Mouse (Mus musculus) erythroblast, embryonic 14.5 days (primary cell): ENCODE results near the gene Vopp1. TPM values are rescaled to one million over a fixed set of nuclear protein-coding genes. Genes with fewer than 3 reads are reported as not detected.

Experiments used
- H3K27me3 ChIP-seq: 2 replicates; pipeline ENCODE4 v1.6.1; 2012; ENCODE audit warnings: inconsistent platforms; ENCODE audit not compliant: control insufficient read depth
- H3K36me3 ChIP-seq: 2 replicates; pipeline ENCODE4 v1.6.1; 2012; ENCODE audit warnings: mild to moderate bottlenecking, inconsistent platforms; ENCODE audit not compliant: control insufficient read depth
- H3K4me1 ChIP-seq: 2 replicates; pipeline ENCODE4 v1.6.1; 2012; ENCODE audit warnings: inconsistent platforms; ENCODE audit not compliant: control insufficient read depth
- H3K4me3 ChIP-seq: replicated peaks from 2 replicates; pipeline ENCODE3; 2012; ENCODE audit warnings: moderate library complexity, mild to moderate bottlenecking, inconsistent platforms
- H3K9me3 ChIP-seq: 2 replicates; pipeline ENCODE4 v1.6.1; 2012; ENCODE audit warnings: low read length, inconsistent platforms, mixed read lengths; ENCODE audit not compliant: control insufficient read depth
- GATA1 ChIP-seq: IDR thresholded peaks from 2 replicates; pipeline ENCODE4 v1.6.1; 2012; ENCODE audit warnings: low read length, inconsistent platforms, mixed read lengths
- TAL1 ChIP-seq: IDR thresholded peaks from 3 replicates; pipeline ENCODE4 v1.6.1; 2012; ENCODE audit warnings: low read length, inconsistent platforms, mixed read lengths
- polyA plus RNA-seq: library from polyadenylated mRNA; stranded (reverse); fragments of >175 nt; gene quantifications from 2 replicates; pipeline ENCODE4 v1.2.3, GENCODE M21; 2012

The Vopp1 gene
- polyA plus RNA-seq, 1 experiment: 10.8 TPM

DNA sequence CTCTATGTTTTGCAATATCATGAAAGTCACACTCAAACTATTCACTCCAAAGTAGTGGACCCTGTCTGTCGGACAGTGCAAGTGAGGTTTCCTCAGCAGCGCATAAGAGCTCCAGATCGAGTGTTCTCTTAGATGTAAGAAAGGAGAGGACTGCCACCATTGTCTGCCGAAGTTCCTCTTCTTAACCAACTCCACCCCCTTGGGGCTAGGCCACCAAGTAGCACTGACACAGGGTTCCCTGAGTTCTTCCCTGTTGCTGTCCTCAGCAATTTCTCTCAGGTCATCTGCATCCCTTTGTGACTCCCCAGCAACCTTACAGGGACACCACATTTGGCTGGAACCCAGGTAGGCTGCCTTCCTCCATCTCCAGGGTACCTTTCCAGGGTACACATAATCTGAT, 34.4 kb downstream of the Vopp1 start:
- Histone ChIP-seq H3K27me3 (no peaks in the 10 kb centered on the region), H3K9me3 (no peaks in the 10 kb centered on the region), H3K4me3 (no peak overlapping the region), H3K4me1 (peaks cover 50% of the 10 kb centered on the region), H3K36me3 (peaks cover 61% of the 10 kb centered on the region)
- TF ChIP-seq GATA1 (no peak), TAL1 (no peak)

GRCm38 (mm10) chr6:57787376-57787775, 37.6 kb downstream of the Vopp1 start:
- H3K36me3 ChIP-seq: peaks cover 91% of the 10 kb centered on the region
- no peaks in the 10 kb centered on the region for H3K9me3 ChIP-seq
- H3K4me1 ChIP-seq: peaks cover 46% of the 10 kb centered on the region
- TF ChIP-seq GATA1: no peak
- no peak for TF ChIP-seq TAL1
- H3K4me3 ChIP-seq: no peak overlapping the region
- no peaks in the 10 kb centered on the region for H3K27me3 ChIP-seq

DNA sequence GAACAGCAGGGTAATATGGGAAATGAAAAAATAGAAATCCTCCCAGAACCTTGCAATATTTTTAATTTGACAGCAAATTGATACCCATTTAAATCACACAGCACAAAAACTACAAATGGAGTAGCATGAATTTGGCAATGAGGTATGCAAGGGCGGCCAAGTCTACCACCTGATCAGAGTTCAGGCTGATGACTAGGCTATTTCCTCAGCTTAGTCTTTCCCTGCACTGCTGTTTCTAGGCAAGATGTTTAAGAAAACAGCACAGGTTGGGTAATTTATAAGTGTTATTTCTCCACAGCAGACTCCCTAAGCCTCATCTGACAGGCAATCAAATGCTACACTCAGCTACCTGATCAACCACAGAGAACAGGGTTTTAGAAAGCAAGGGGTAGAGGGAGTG, 40.7 kb downstream of the Vopp1 start:
- H3K4me1 ChIP-seq: peaks cover 29% of the 10 kb centered on the region
- TF ChIP-seq GATA1: no peak
- TF ChIP-seq TAL1: no peak
- H3K27me3 ChIP-seq: no peaks in the 10 kb centered on the region
- peaks cover 98% of the 10 kb centered on the region for H3K36me3 ChIP-seq
- H3K4me3 ChIP-seq: no peak overlapping the region
- H3K9me3 ChIP-seq: no peaks in the 10 kb centered on the region

DNA sequence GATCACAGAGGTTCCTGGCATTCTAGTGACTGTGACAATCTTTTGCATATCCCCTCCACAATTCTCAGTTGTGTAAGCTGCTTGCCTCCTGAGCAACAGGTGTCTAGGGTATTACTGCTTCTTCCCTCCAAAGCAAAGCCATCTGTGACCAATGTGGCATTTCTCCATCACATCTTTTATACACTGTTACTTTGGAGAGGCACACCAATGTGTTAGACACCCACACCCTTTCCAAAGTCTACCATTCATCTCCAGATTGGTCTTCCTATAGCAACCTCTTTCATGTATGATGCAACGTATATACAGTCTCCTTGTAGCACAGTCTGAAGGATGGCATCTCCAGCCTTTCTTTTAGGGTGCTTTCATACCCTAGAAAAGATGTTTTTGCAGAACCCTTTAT, 42.3 kb downstream of the Vopp1 start:
- H3K27me3 ChIP-seq: no peaks in the 10 kb centered on the region
- H3K36me3 ChIP-seq: peaks cover 98% of the 10 kb centered on the region
- H3K4me3 ChIP-seq: no peak overlapping the region
- TF ChIP-seq TAL1 (no peak), GATA1 (no peak)
- no peaks in the 10 kb centered on the region for H3K9me3 ChIP-seq
- peaks cover 21% of the 10 kb centered on the region for H3K4me1 ChIP-seq

DNA sequence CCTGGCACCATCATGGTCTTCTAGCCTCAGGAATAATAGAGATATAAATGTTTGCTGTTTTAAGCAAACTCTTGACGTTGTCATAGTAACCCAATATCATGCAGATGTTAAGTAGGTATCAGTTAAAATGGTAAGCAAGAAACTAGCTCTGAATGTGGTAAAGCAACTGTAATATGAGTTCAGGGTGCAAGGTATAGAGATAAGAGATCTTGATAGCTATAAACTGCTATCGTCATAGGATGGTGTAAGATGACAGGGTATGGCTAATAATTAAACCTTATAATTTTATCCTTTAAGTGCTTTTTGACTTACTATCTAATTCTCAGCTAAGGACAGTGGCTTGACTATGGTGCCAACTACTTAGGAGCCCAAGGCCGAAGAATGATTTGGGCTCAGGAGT, 44.6 kb downstream of the Vopp1 start:
- Histone ChIP-seq H3K9me3 (no peaks in the 10 kb centered on the region), H3K4me3 (no peak overlapping the region)
- no peak for TF ChIP-seq GATA1
- no peak for TF ChIP-seq TAL1

DNA sequence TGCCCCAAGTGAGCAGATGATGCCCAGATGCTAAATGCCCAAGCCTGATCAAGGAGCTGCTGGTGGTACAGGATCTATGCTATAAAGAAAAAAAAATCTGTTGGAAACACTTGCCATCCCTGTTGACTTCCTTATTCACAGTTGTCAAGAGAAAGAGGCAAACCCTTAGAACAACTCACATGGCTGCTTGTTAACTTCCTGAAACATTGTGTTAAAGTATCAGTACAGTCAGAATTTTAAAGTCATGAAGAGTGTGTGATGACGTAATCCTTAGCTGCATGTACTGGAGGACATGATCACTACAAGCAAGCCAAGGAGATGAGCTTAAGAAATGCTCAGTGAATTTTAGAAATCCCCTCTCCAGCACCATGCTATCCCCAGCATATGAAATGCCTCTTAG, 51.2 kb downstream of the Vopp1 start:
- Histone ChIP-seq H3K36me3 (peaks cover 97% of the 10 kb centered on the region), H3K4me3 (no peak overlapping the region), H3K9me3 (no peaks in the 10 kb centered on the region), H3K4me1 (peaks cover 38% of the 10 kb centered on the region), H3K27me3 (no peaks in the 10 kb centered on the region)
- TF ChIP-seq TAL1 (no peak), GATA1 (no peak)

More for the DNA sequence above, 44.6 kb downstream of the Vopp1 start:
- peaks cover 95% of the 10 kb centered on the region for H3K36me3 ChIP-seq
- H3K4me1 ChIP-seq: peaks cover 19% of the 10 kb centered on the region
- H3K27me3 ChIP-seq: no peaks in the 10 kb centered on the region

GRCm38 (mm10) chr6:57770467-57771190, 54.3 kb downstream of the Vopp1 start:
- H3K9me3 ChIP-seq: no peaks in the 10 kb centered on the region
- H3K36me3 ChIP-seq: peaks cover 92% of the 10 kb centered on the region
- TF ChIP-seq GATA1 (no peak), TAL1 (no peak)
- H3K27me3 ChIP-seq: no peaks in the 10 kb centered on the region
- H3K4me3 ChIP-seq: no peak overlapping the region
- H3K4me1 ChIP-seq: peaks cover 65% of the 10 kb centered on the region

GRCm38 (mm10) chr6:57768948-57769525, 55.9 kb downstream of the Vopp1 start:
- Histone ChIP-seq H3K9me3 (no peaks in the 10 kb centered on the region), H3K27me3 (no peaks in the 10 kb centered on the region), H3K36me3 (peaks cover 92% of the 10 kb centered on the region), H3K4me1 (peaks cover 79% of the 10 kb centered on the region), H3K4me3 (no peak overlapping the region)
- TF ChIP-seq TAL1 (no peak), GATA1 (no peak)

DNA sequence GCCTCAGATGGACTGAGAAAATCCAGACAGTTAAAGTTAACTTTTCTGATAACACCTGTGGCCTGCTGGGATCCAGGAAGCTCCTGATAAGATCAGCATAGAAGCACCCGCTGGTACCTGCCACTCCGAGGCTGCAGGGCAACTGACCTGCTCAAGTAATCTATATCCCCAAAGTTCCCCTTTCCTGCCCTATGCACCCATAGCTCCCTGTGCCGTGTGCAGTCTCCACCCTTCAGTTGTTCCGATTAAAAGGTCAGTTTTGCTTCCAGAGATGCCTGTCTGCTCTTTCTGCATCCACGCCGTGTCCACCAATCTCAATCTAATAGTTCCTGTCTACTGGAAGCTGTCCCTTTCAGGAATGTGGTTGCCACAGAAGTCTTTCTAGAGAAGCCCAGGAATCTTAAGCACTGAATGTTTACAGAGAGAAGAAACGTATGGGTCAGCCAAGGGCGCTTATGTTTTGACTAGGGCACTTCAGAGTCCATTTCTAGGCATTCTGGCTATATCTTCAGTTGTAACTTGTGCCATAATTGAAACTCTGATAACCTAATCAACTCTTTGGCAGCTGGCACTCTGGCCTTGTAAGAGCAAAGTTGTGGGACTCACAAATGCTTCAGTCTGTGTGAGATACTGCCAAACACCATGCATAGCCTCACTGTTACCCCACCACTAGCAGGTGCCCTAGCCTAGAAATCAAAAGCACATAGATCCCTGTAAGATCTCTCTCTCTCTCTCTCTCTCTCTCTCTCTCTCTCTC, 57.7 kb downstream of the Vopp1 start:
- no peaks in the 10 kb centered on the region for H3K27me3 ChIP-seq
- H3K36me3 ChIP-seq: peaks cover 92% of the 10 kb centered on the region
- H3K4me1 ChIP-seq: peaks cover 86% of the 10 kb centered on the region
- H3K9me3 ChIP-seq: no peaks in the 10 kb centered on the region
- peak overlapping the region; percentile 40 for H3K4me3 ChIP-seq
- peak; percentile 76 for TF ChIP-seq TAL1
- no peak for TF ChIP-seq GATA1
